Mouse (Mus musculus) heart, postnatal 14 days (tissue): ENCODE measurements at regions not wholly inside any gene's neighbourhood (a gene's known extent, or its start where the extent isn't known, plus 50 kb on each side); places are given as distances from the start of the nearest gene placed in this dataset.

ENCODE experiments used
- DNase-seq, 2 experiments: peaks; one replicate each; pipeline ENCODE4 v3.0.0; 2021 to 2022
- intact Hi-C: fragments of 180-260 bp; cut with DNase I; formaldehyde crosslinking; loops from one replicate; pipeline ENCODE4 v1.15.1; 2025

DNA sequence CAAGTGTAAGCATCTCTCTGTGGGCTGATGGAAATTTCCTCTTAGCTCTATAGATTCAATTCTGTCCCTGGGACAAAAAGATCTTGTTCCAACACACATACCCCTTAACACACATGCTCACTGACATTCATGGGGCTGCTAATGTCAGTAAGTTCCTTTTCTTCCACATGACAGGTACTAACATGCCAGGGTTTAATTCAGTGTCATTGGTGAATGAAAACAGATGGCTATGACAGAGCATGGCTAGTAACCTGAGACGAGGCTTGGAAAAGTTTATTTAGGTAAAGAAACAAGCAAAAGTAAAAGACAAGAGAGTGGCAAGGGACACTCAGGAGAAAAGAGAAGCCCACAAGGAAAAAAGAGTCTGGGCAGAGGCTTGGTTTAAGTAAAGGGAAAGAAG, 74.5 kb upstream of the Cd93 start:
- intact Hi-C loops: no loop called here
- no peak for DNase-seq

GRCm38 (mm10) chr2:148510008-148510681, 66.8 kb upstream of the Cd93 start:
- intact Hi-C loops: no loop called here
- DNase-seq: peak; percentile 36 to 44

DNA sequence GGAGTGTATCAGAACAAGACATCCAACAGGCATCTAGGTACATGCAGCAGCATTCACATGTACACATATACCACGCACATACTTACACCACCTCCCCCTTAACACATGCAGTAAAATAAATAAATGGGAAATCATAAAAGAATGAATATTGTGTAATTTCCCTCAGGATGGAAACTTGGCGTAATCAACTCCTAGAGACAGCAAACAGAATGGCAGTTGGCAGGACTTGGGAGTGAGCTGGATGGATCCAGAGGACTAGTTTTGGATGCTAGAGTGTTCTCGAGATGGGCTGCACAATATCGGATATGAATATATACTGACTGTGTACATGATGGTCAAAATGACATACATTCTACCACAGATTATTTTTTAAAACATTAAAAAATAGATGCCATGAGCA, 66.0 kb upstream of the Cd93 start:
- peak in 1 of 2 experiments; percentile 26 for DNase-seq
- intact Hi-C loops: no loop called here

DNA sequence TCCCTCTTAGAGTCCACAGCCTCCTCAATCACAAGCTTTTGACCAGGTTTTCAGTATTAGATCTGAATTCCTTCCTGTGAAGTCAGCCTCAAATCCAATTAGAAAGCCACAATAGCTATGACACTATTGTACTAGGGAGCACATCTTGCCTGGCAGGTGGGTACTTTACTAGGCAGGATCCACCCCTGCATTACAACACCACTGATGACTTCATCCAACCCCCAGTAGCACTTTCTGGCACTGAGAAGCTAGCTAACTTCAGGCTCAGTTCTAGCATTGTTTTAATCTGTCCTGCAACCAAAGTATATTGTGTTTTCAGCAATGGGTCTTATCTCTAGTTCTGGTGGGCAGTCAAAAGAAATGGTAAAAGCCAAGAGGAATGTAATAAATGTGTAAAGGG, 64.2 kb upstream of the Cd93 start:
- no peak for DNase-seq
- intact Hi-C loops: no loop called here

DNA sequence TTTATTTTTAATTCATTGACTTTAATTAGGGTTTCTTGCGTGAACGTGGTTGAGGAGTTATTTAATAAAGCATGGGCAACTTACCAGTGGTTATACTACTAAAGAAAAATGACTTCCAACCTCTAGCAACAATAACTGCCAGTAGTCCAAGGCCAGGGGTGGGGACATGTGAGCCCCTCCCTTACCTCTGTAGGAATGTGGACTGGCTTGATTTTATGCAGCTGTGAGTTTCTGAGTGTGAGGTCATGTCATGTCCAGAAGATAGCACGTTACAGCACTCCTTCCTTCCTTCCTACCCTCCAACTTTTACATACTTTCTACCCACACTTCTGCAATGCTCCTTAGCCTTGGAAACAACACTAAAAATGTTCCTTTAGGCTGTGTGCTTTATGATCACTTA, 63.6 kb upstream of the Cd93 start:
- DNase-seq: no peak
- intact Hi-C loops: no loop called here

GRCm38 (mm10) chr2:148505651-148506050, 62.3 kb upstream of the Cd93 start:
- intact Hi-C loops: no loop called here
- DNase-seq: peak; percentile 27 to 42

DNA sequence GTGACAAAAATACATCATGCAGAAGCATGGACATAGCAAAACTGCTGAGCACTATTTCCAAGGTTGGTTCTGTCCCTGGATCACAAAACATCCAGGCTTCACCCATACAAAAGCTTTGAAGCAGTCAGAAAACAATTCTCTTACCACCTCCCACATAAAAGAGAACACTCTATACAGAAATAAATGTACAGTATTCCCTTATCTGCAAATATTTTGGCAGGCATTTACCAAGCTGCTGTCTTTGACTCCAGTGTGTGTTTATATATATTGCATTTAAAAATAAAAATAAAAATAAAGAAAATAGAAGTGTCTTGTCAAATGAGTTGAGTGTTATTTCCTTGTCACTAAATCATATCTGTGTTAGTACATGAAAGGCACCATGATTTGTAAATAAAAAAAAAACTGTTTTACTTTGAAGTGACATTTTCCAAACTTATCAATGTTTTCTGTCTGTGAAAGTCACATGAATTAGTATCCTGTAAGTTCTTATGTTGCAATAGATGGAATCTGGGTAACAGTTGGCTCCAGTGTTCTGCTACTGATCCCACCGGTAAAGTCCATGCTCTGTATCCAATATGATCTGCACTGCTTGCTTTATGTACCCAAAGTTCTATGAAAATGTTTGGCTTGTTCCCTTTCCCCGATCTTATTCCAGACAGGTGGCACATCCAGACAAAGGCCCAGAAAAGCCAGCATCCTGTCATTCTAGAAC, 59.9 kb upstream of the Cd93 start:
- no peak for DNase-seq
- intact Hi-C loops: no loop called here

DNA sequence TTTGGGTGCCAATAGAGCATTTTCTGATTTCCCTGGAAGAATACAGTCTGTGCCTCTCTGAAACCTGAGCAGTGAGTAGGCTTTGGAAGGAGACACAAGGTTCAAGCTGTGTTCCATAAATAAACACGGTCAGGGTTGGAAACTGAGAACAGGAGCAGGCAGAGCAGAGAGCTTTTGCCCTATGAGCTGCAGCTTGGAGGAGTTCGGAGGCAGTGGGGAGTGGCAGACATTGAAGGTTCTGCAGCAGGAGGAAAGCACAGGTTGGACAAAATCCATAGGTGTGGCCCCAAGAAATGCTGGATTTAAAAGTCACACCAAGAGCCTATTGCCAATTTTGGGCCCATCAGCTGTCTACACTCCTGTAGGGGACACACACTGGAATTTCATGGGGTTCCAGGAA, 59.0 kb upstream of the Cd93 start:
- intact Hi-C loops: no loop called here
- DNase-seq: no peak

DNA sequence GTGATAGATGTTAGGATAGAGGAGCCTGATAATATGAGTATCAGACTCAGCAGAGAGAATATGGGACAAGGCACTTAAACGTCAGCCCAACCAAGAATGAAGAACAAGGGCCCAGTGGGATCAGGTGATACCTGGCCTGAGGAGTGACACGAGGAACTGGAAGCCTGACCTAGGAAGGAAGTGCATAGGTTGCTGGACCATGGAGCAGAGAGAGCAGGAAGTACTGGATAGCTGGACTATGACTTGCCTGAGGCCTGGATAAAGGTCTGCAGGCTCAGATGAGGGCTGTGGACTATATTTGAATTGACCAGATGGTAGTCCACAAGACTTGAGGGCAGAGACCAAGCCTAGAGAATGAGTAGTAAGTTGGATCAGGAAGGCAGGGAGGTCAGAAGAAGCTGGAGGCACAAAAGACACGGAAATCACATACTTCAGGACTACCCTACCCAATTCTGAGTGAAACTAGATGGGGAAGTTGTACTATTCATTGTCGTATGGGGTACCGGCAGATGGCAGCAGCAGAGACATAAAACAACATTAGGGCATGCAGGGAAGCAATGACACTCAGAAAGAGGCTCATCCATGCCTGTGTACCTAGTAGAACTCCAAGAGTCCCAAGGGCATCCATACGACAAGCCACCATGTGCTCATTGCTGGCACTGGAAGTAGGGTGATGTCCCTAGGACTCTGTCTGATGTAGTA, 57.0 kb upstream of the Cd93 start:
- intact Hi-C loops: no loop called here
- no peak for DNase-seq

DNA sequence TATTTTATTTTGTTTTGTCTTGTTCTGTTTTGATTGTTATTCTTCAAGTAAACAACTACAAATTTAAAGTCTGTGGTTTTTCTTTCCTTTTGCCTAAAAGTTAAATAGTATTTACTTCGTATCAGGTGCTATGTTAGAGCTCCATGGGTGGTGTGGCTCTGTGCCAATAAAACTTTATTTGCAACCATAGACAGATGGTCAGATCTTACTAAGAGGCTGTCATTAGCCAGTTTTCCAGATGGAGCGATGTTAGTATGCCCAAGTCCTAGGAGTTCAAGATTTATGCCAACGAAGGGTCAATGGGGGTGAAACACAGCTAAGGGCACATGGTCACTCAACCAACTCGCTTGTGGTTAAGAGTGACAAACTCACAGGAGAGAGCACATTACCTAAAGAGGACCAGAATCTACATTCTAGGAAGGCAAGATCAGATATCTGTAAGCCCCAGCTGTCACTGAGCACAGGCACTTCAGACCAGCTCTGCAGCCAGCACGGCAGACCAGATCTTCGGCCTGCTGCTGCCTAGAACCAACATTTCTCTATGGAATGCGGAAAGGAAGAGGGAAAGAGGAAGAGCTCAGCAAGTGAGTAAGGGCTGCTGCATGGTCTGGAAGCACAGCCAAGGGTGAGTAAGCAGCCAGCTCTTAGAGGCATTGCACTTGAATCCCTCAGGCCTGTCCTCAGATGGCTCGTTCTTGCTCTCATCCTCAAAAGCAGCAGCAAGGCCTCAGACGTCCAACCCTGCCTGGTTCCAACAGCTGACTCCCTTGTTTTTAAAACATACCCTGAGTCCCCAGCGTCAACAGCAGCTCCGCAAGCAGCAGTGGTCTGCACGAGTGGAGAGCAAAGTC, 54.3 kb upstream of the Cd93 start:
- intact Hi-C loops: no loop called here
- DNase-seq: peak; percentile 26 to 38

GRCm38 (mm10) chr2:148496151-148497040, 53.0 kb upstream of the Cd93 start:
- intact Hi-C loops: no loop called here
- DNase-seq: no peak

DNA sequence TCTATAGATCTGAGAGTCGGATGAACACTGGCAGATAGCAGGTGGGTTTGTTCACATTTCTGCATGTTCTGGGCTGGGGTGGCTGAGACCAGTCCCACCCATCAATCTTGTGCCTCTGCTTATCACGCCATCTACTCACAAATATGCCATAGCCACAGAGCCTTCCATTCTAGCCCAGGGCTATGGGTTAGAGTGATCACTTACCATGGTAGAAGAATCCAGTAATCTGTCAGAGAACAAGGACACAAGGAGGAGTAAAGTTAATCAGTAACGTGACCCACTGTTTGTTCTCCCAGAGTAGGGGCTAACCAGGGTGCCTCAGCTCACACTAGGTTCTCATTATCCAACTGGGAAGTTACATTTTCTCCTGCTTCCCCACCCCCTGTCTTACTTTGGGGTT, 52.1 kb upstream of the Cd93 start:
- DNase-seq: no peak
- intact Hi-C loops: no loop called here

GRCm38 (mm10) chr2:148493281-148493680, 49.9 kb upstream of the Cd93 start:
- DNase-seq: no peak
- intact Hi-C loops: no loop called here
